Mouse (Mus musculus) forebrain, embryonic 14.5 days (tissue): Measurements from ENCODE around the gene Akr1b10. TPM values are rescaled to one million over a fixed set of nuclear protein-coding genes. Genes with fewer than 3 reads are reported as not detected.
"Not testable (repeated sequence)": the region's sequence is repeated elsewhere in the genome, so short reads cannot be mapped to it uniquely, and the experiment has no call there.

ENCODE experiments used
- ATAC-seq: fragments of 200-750 bp; cut with Nextera tagmentation; 2 replicates; pipeline ENCODE4 v1.8.0; 2017; ENCODE audit warnings: mild to moderate bottlenecking, moderate library complexity
- DNase-seq: peaks from one replicate; pipeline ENCODE4 v3.0.0-alpha.2; 2015; ENCODE audit warnings: low spot score
- H3K27ac ChIP-seq: fragments of 300-500 bp; sonication (generic); 2 replicates; pipeline ENCODE4 v1.5.1; 2014; ENCODE audit warnings: low read depth, mild to moderate bottlenecking, control low read depth, low read length, moderate library complexity
- H3K27me3 ChIP-seq: fragments of 300-500 bp; sonication (generic); replicated peaks from 2 replicates; pipeline ENCODE4 v1.6.1; 2014; ENCODE audit warnings: low read length, control low read depth, mixed read lengths; ENCODE audit not compliant: control insufficient read depth, insufficient read depth
- H3K36me3 ChIP-seq: fragments of 300-500 bp; sonication (generic); 2 replicates; pipeline ENCODE4 v1.6.1; 2014; ENCODE audit warnings: low read length, control low read depth; ENCODE audit not compliant: control insufficient read depth, insufficient read depth
- H3K4me1 ChIP-seq: fragments of 300-500 bp; sonication (generic); 2 replicates; pipeline ENCODE4 v1.6.1; 2014; ENCODE audit warnings: antibody characterized with exemption, low read length, control low read depth; ENCODE audit not compliant: control insufficient read depth, insufficient read depth
- H3K4me2 ChIP-seq: fragments of 300-500 bp; sonication (generic); 2 replicates; pipeline ENCODE4 v1.6.1; 2014; ENCODE audit warnings: mild to moderate bottlenecking, control low read depth, low read length
- H3K4me3 ChIP-seq: fragments of 300-500 bp; sonication (generic); 2 replicates; pipeline ENCODE4 v1.5.1; 2014; ENCODE audit warnings: low read depth, low read length, control low read depth
- H3K9ac ChIP-seq: fragments of 300-500 bp; sonication (generic); 2 replicates; pipeline ENCODE4 v1.6.1; 2014; ENCODE audit warnings: mild to moderate bottlenecking, low read length, control low read depth, moderate library complexity
- H3K9me3 ChIP-seq: fragments of 300-500 bp; sonication (generic); replicated peaks from 2 replicates; pipeline ENCODE4 v1.6.1; 2016; ENCODE audit warnings: low read length, control low read depth, mixed read lengths; ENCODE audit not compliant: control insufficient read depth
- WGBS: fragments of 180-500 bp; shearing (Covaris S2); extraction: QIAGEN DNeasy Blood & Tissue Kit; methylation state at CpG from one replicate; pipeline ENCODE4 v1.1.7; 2014; 5-methylcytosine and 5-hydroxymethylcytosine counted together
- polyA plus RNA-seq: library from polyadenylated mRNA; unstranded; fragments of >200 nt; fragmentation: Nextera tagmentation; extraction: Ambion mirVana; gene quantifications from 2 replicates; pipeline ENCODE4 v1.2.1, GENCODE M21; 2014

Akr1b10 gene
- polyA plus RNA-seq, 1 experiment from 2014 or later, result 5.8 TPM

DNA sequence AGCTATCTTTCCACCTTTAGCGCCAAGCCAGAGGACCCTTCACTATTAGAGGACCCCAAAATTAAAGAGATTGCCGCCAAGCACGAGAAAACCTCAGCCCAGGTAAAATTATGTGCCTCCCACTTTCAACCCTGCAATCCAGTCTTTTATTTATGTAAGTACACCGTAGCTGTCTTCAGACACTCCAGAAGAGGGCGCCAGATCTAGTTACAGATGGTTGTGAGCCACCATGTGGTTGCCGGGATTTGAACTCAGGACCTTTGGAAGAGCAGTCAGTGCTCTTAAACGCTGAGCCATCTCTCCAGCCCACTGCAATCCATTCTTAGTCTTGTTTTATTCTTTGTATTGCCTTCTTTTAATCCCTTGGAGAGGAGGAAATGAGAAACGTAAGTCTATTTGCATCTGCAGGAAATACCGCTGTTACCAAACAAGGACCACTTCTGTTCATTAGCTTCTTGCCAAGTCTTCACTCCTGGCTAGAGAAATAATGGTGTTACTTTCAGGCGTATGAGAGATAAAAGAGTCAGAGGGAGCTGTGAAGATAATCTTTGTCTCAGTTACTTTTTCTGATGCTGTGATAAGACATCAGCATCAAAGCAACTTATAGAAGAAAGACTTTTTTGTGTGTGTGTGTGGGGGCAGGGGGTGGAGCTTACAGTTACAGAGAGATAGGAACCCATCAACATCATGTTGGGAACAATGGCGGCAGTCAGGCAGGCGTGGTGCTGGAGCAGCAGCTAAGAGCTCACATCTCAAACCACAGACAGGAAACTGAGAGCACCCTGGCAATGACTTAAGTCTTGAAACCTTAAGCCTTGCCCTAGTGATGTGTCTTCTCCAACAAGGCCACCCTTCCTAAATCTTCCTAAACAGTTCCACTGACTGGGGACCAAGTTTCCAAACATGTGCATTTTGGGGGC is 19.5 kb upstream of the Akr1b10 start:
- H3K4me2 ChIP-seq, result no peak overlapping the region
- H3K27me3 ChIP-seq, result no peaks in the 10 kb centered on the region
- H3K36me3 ChIP-seq, result no peaks in the 10 kb centered on the region
- ATAC-seq (no peak), DNase-seq (no peak)
- H3K27ac ChIP-seq, result no peak overlapping the region
- no peaks in the 10 kb centered on the region for H3K4me1 ChIP-seq
- no peak overlapping the region for H3K4me3 ChIP-seq
- H3K9ac ChIP-seq, result no peak overlapping the region
- WGBS, result 87% methylated on average over 12 of the region's 12 CpGs
- no peaks in the 10 kb centered on the region for H3K9me3 ChIP-seq

DNA sequence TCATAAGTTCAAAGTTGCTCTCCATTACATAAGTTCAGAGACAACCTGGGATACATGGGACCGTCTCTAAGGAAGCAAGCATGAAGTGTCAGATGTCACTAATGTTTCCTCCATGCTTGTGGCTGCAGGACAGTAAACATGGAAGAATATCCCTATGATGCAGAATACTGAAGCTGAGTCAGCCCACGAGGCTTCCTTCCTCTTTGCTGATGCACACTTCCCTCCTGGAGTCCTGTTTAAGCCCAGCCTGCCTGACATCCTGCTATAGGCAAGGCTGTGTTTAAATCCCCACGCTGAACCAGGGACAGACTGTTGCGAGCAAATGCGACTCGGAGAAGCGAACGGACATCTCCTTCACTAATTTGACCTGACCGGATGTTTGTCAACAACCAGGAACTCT is 16.0 kb upstream of the Akr1b10 start:
- Histone ChIP-seq H3K27me3 (no peaks in the 10 kb centered on the region), H3K27ac (no peak overlapping the region), H3K4me3 (no peak overlapping the region), H3K9ac (no peak overlapping the region), H3K4me1 (no peaks in the 10 kb centered on the region), H3K4me2 (no peak overlapping the region), H3K9me3 (no peaks in the 10 kb centered on the region), H3K36me3 (no peaks in the 10 kb centered on the region)
- DNase-seq (no peak), ATAC-seq (no peak)
- WGBS, result 87% methylated on average over 9 of the region's 9 CpGs

DNA sequence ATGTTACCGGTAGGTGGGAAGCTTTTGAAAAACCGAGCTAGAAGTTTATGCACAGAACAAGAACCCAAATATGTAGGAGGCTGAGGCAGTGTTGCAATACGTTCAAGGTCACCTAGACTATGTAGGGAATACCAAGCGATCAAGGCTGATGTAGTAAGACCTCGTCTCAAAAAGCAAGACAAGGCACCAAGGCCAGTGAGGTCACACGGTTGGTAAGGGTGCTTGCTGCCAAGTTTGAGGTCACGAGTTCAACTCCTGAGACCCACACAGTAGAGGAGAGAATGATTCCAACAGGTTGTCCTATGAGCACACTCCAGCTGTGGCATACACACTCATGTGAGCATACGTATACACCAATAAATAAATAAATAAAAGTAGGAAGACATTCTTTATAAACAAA is 13.9 kb upstream of the Akr1b10 start:
- H3K9ac ChIP-seq, result no peak overlapping the region
- WGBS, result 85% methylated on average over 8 of the region's 8 CpGs
- H3K27ac ChIP-seq, result no peak overlapping the region
- H3K4me1 ChIP-seq, result no peaks in the 10 kb centered on the region
- ATAC-seq (no peak), DNase-seq (no peak)
- no peak overlapping the region for H3K4me3 ChIP-seq
- H3K9me3 ChIP-seq, result no peaks in the 10 kb centered on the region
- H3K4me2 ChIP-seq, result no peak overlapping the region
- H3K36me3 ChIP-seq, result no peaks in the 10 kb centered on the region
- H3K27me3 ChIP-seq, result no peaks in the 10 kb centered on the region

DNA sequence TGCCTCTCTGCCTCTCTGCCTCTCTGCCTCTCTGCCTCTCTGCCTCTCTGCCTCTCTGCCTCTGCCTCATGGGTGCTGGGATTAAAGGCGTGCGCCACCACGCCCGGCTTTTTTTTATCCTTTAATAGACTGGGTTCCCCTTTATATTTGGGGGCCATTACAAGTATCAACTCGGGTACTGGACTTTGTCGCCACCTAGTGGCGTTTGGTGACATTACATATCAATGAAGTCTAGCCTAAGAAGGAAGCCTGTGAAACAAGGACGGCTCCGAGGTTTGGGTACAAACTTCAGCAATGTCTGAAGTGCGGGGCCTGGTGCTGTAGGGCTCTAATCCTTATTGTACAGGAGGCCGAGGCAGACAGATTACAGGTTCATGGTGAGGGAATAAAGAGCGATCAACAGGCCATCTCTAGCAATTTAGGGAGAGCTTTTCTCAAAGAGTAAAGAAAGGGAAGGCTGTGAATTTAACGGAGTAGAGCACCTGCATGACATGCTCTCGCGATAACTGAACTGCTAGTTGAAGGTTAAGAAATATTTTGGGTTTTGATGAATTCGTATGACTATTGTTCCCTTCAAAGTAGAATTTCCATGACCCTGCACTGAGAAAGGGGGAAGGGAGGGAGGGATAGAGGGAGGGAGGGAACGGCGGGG is 12.2 kb upstream of the Akr1b10 start:
- WGBS, result 24% methylated on average over 18 of the region's 18 CpGs
- Histone ChIP-seq H3K4me2 (peak overlapping the region; percentile 15), H3K9me3 (no peaks in the 10 kb centered on the region), H3K4me1 (no peaks in the 10 kb centered on the region), H3K27ac (no peak overlapping the region), H3K27me3 (no peaks in the 10 kb centered on the region), H3K9ac (0 out of 2 replicates have a peak overlapping the region, but pooled peaks have one; percentile 2), H3K36me3 (no peaks in the 10 kb centered on the region), H3K4me3 (no peak overlapping the region)
- ATAC-seq, result peak; percentile 58; the same call in 1 of the 2 replicates
- DNase-seq, result peak; percentile 90

DNA sequence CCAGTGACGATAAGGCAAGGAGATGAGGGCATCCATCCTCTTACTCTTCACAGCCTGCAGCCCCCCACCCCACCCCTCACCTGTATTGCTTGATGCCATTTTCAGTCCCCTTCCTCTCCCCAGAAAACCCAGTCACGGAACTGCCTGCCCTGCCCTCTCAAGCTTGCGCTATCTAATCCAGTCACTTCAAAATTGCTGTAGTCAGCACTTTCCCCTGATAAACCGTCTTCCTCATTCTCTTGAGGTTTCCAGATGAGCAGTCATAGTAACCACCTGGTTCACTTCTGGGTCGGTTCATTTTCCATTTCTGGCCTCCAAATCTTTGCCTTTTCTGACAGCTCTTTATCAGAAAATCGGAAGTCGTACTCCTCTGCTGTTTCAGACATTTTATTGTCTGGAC is 10.2 kb upstream of the Akr1b10 start:
- H3K9ac ChIP-seq, result no peak overlapping the region
- H3K9me3 ChIP-seq, result no peaks in the 10 kb centered on the region
- no peaks in the 10 kb centered on the region for H3K4me1 ChIP-seq
- no peaks in the 10 kb centered on the region for H3K27me3 ChIP-seq
- H3K27ac ChIP-seq, result no peak overlapping the region
- no peaks in the 10 kb centered on the region for H3K36me3 ChIP-seq
- no peak overlapping the region for H3K4me2 ChIP-seq
- 88% methylated on average over 7 of the region's 7 CpGs for WGBS
- DNase-seq (no peak), ATAC-seq (no peak)
- no peak overlapping the region for H3K4me3 ChIP-seq

DNA sequence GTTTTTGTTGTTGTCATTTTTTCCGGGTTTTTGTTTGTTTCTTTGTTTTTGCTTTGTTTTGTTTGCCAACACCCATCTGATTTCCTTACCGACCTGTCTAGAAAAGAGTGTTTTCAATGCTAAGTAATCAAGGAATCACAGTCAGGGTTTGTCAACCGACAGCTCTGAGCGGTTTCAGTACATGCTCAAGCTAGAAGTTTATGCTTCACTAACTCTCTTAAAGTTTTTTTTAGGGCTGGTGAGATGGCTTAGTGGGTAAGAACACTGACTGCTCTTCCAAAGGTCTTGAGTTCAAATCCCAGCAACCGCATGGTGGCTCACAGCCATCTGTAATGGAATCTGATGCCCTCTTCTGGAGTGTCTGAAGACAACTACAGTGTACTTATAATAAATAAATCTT is 8.1 kb upstream of the Akr1b10 start:
- H3K9me3 ChIP-seq, ATAC-seq, DNase-seq, H3K36me3 ChIP-seq, H3K4me1 ChIP-seq, H3K27ac ChIP-seq, H3K4me2 ChIP-seq, H3K27me3 ChIP-seq, H3K4me3 ChIP-seq, H3K9ac ChIP-seq: not testable (repeated sequence)
- WGBS, result 78% methylated on average over 5 of the region's 5 CpGs

DNA sequence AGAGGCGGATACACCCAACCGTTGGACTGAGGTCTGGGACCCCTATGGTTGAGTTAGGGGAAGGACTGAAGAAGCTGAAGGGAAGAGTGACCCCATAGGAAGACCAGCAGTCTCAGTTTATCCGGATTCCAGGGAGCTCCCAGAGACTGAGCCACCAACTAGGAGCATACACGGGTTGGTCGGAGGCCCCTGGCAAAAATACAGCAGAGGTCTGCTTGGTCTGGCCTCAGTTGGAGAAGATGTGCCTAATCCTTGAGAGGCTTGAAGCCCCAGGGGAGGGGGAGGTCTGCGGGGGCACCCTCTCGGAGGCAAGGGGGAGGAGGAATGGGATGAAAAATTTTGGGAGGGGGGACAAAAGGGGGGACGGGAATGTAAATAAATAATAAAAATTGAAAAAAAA is 617 bp upstream of the Akr1b10 start:
- no peak for ATAC-seq
- peaks cover 11% of the 10 kb centered on the region; the same call in 1 of the 2 replicates for H3K4me1 ChIP-seq
- WGBS, result 53% methylated on average over 8 of the region's 8 CpGs
- no peak overlapping the region for H3K27ac ChIP-seq
- DNase-seq, result no peak
- H3K36me3 ChIP-seq, result no peaks in the 10 kb centered on the region
- H3K4me3 ChIP-seq, result no peak overlapping the region
- H3K27me3 ChIP-seq, result no peaks in the 10 kb centered on the region
- H3K9me3 ChIP-seq, result no peaks in the 10 kb centered on the region
- no peak overlapping the region for H3K9ac ChIP-seq
- no peak overlapping the region; the same call in 1 of the 2 replicates for H3K4me2 ChIP-seq

DNA sequence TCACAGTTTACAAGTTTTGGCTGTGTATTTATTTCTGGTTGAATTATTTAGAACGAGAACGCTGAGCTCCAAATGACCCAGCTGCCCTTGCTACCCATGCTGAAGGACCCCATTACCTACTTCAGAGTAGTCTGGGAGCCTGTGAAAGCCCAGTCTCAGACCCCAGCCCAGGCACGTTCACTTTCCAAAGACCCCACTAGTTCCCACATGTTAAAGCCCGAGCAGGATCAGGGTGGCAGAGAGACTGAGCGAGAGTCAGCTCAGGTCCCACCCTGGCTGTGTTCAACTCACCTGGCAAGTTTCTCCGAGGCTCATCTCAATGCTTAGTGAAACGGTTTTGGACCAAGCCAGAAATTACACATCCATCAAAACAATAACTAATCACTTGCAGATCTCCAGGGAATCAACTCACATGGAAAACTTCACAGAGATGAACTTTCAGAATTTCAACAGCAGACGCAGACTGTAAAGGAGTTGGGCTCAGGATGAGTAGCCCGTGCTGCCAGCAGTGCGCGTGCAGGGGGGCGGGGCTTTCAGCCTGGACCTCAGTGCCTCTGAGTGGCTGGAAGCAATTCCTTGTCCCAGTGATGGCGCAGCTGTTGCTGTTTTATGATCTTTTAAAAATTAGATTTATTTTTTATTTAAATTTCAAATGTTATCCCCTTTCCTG is 818 bp downstream of the Akr1b10 start:
- Histone ChIP-seq H3K27me3 (no peaks in the 10 kb centered on the region), H3K9me3 (no peaks in the 10 kb centered on the region), H3K27ac (no peak overlapping the region), H3K4me2 (peak overlapping the region; percentile 58), H3K36me3 (no peaks in the 10 kb centered on the region), H3K9ac (peak overlapping the region; percentile 48; the same call in 1 of the 2 replicates), H3K4me3 (peak overlapping the region; percentile 32), H3K4me1 (peaks cover 11% of the 10 kb centered on the region; the same call in 1 of the 2 replicates)
- peak; percentile 40 for DNase-seq
- WGBS, result 3% methylated on average over 13 of the region's 13 CpGs
- peak; percentile 70 for ATAC-seq
